Mouse (Mus musculus) embryo, embryonic 11 days (tissue): ENCODE data around the gene Nol10.

Experiments
- DNase-seq: peaks from one replicate; pipeline ENCODE4 v3.0.0-alpha.2; 2015

Nol10 gene

GRCm38 (mm10) chr12:17348048-17349036 lies at the start of gene Nol10:
TSS of gene Nol10 (plus strand) at chr12:17348458.
- peak; percentile 96 for DNase-seq

- DNase-seq, result no peak
These were observed 48.4 kb upstream of the Nol10 start for GRCm38 (mm10) chr12:17299902-17300301.

DNA sequence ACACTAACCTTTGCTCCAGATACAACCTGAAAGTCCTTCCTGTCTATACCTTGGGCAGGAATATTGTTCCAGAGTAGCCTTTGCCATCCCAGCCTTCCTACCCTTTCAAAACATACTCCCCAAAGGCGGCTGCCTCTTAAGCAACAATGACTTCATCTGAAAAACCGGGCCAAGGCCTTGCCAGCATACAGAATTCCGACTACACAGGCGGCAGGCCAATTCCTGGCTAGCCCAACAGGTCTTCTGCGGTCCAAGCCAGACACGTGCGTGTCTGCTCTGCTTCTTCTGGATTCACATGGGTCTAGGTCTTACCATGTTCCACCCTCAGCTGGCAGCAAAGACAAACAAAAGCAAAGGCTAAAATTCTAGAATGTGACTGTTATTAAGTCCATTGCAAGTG lies 42.8 kb upstream of the Nol10 start:
- DNase-seq, result no peak

DNA sequence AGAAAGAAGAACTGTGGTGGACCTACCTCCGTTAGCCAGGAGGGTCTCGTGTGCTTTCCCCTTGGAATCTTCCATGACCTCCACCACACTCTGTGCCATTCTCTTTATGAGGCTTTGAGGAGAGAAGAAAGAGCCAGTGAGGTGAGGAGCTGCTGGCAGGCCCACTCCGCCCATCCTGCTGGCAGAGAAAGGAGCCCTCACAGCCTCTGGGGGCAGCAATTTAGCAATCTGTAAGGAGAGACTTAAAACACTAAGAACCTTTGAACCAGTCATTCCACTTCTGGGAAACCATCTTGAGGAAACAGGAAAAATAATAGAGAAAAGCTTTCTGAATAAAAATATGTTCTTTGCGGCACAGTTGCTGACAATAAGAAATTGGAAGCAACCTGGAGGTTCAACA lies 40.0 kb upstream of the Nol10 start:
- DNase-seq, result no peak

GRCm38 (mm10) chr12:17310852-17311839 lies 37.1 kb upstream of the Nol10 start:
- no peak for DNase-seq

DNA sequence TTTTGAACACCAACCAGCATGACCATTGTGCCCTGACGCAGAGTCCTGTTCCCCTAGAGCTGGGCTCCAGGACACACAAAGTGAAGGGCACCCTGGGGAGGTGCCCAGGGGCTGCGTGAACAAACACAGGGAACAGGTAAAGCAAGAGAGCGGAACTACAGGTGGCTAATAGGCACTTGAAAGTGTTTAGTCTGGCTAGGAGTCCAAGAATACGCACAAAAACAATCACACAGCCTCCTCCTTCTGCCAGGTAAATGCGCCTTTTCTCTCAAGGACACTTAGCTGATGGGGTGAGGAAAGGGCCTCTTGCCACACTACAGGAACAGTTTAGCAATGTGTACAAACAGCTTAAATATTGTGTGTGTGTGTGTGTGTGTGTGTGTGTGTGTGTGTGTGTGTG lies 32.2 kb upstream of the Nol10 start:
- DNase-seq, result no peak

GRCm38 (mm10) chr12:17317970-17318369 lies 30.3 kb upstream of the Nol10 start:
- DNase-seq, result no peak

DNA sequence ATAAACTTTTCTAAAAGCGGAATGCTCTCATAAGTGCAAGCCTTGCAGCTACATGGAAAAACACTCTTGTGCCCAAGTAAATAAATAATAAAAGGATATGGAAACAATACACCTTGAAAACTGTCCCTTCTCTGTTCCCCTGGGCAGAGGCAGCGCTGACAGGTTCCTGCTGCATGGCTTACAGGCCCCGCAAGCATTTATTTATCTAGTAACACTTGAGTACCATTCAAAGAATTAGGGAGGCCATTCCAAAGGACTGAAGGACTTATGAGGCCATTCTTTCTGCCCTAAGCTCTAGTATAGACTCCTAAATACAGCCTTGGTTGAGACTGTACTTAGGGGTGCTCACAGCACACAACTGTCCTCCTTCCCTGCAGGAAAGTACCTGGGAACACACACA lies 29.8 kb upstream of the Nol10 start:
- no peak for DNase-seq

GRCm38 (mm10) chr12:17324549-17325470 lies 23.4 kb upstream of the Nol10 start:
- DNase-seq, result peak; percentile 44

- DNase-seq, result no peak
These were observed 19.0 kb upstream of the Nol10 start, which contains the start of gene Atp6v1c2 for GRCm38 (mm10) chr12:17329259-17329658. TSS of gene Atp6v1c2 (minus strand) at chr12:17329359.

- DNase-seq, result no peak
These were observed 14.8 kb upstream of the Nol10 start for GRCm38 (mm10) chr12:17333459-17333858.

DNA sequence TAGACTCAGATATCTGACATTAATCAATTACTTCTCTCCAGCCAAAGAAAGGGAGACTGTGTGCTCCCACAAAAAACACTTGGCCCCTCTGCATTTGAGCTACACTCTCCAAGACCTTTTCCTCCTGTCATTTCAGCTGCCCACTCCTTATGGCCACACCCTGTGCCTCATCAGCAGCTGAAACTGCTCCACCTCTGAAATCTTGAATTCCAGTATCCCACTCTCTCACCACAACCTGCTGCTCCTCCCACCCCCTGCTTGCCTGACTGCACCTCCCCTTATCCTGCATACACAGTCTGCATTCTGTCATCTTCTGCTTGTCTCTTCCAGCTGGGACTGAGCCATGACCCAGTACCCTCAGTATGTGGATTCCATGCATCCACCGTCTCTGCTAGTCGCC lies 9.9 kb upstream of the Nol10 start:
- no peak for DNase-seq

DNA sequence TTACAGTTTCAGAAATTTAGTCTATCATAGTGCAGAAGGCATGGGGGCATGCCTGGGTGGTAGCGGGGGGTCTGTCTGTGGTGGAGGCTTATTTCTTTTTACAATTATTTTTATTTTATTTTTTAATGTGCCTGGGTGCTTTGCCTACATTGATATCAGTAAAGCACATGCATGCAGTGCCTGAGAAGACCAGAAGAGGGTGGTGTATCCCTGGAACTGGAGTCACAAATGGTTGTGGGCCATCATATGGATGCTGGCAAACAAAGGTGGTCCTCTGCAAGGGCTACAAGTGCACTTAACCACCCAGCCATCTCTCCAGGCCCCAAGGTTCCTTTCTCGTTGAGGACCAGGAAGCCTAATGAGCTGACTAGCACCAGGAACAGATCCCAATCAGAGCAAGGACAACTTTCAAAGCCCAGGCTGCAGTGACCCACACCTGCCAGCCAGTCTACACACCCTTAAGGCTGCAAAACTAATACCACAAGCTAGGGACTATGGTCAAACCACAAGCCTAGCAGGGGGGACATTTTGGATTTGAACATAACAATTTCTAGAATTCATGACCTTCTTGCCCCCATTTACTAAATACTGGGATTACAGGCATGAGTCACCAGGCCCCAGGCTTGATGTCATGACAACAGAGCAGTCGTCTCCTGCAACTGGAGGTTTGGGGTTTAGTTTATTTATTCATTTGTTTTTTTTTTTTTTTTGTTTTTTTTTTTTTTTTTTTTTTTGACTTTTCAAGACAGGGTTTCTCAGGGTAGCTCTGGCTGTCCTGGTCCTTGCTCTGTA lies 8.9 kb upstream of the Nol10 start:
- no peak for DNase-seq

- peak; percentile 30 for DNase-seq
These were observed 771 bp upstream of the Nol10 start for GRCm38 (mm10) chr12:17347327-17348047.

DNA sequence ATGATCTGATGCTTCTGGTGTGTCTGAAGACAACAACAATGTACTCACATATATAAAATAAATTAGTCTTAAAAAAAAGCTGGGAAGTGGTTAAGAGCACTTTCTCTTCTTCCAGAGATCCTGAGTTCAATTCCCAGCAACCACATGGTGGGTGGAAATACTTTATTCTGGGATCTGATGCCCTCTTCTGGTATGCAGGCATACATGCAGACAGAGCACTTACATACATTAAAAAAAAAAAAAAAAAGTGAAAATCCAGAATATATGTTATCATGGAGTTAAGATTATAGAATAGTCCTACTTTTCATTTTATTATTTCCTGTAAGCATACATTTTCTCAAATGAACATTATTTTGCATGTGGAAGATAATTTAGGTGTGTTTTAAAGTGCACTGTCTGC lies 1.8 kb downstream of the Nol10 start:
- no peak for DNase-seq

DNA sequence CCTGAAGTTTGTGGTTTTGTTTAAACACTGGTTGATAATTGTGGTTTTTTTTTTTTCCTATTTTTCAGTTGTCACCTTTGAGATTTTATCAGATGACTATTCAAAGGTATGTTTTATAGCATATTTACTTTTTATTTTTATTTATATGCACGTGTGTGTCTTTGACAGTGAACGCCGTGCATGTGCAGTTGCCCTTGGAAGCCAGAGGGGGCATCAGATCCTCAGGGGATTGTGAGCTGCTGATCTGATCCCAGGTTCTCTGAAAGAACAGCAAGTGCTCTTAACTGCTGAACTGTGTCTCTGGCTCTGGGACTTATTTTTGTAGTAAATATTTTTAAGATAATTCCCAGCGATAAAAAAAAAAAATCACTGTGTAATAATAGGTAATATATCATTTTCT lies 8.6 kb downstream of the Nol10 start:
- DNase-seq, result peak; percentile 24

DNA sequence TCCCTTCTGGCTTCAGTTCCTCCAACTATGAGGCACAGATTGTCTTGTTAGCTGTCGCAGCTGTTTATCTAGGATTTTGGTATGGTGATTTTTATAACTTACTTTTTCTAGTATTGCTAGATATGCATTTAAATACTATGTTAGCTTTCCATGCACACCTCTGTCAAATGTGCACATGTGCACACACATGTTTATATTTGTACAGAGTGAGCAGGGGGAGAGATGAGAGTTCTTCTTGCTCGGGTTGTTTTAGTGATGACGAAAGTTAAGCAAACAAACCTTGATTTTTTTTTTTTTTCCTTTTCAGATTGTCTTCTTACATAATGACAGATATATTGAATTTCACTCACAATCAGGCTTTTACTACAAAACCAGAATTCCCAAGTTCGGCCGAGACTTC lies 9.5 kb downstream of the Nol10 start:
- DNase-seq, result no peak

DNA sequence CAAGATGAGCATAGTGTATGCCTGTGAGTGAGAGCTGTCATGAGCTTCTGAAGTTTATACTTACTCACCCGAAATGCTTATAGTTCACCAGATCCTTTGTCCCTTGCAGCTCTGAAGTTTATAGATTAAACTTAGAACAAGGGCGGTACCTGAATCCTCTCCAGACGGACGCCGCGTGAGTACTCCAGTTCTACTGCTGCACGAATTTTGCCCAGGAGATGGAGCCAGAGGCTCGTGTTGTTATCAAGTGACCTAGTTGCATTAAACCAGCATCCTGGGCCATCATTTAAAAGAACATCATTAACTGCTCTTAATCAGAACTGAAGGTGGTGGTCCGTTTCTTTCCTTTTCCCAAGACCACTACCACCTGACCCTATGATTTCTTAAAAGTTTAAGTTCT lies 10.7 kb downstream of the Nol10 start:
- DNase-seq, result no peak

DNA sequence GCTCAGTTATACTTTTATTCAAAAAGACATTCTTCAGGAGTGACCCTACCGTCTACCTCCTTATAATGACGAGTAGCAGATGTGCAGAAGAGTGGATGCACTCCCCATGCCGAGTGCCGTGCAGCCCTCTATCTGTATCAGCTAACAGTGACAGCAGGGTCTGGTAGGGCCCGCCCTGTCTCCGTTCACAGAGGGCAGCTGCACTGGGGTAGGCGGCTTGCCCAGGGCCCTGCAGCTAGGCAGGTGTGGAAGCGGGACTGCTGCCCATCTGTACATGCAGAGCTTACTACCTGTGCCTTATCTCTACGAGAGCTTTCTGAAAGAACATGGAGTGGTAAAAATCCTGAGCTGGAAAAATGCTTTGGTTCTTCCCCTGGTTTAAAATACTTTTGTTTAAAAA lies 11.8 kb downstream of the Nol10 start:
- DNase-seq, result no peak

DNA sequence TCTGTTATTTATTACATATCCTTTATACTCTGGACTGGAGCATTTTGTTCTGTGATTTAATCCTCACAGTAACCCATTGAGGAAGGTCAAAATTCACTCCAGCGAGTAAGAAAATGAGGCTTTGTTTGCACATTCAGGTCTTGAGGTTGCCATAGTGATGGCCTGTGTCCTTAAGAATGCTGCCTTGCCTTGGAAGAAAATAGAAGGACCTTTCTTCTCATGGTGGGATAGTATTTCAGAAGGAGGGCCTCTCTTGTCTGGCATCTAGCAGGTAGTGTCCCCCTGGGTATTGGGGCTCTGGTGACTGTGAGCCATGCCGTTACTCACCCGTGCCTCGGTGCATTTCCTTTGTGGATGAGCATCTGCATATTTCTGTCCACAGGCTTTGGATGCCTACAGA lies 12.4 kb downstream of the Nol10 start:
- DNase-seq, result peak; percentile 55

GRCm38 (mm10) chr12:17362316-17362715 lies 14.1 kb downstream of the Nol10 start:
- no peak for DNase-seq
